Comparison of ENCODE assay signal across 22 mouse cellular contexts in genomic region chr10:41304961-41305455, GRCm38 (mm10). TPM values are rescaled to one million over a fixed set of nuclear protein-coding genes. Genes with fewer than 3 reads are reported as not detected.
DNase-seq lines count a peak whose midpoint lies in the region; ATAC-seq and TF ChIP-seq lines count a peak whose summit lies in the region.
"Had no signal": no experiment of that assay in that cellular context is flagged by ENCODE, and none has a peak within 500 bp of the region (broad histone marks: within the 10 kb centered on the region; RNA-seq: fewer than 3 reads in every experiment).

No protein-coding gene starts in this region.

- H3K4me1 ChIP-seq in cerebellum, adult 2 months (ENCODE audit: control insufficient read depth, insufficient read depth, low read length): no peaks in the 10 kb centered on the region; the same call in 1 of the 2 replicates
- peaks cover 11% of the 10 kb centered on the region for H3K4me1 ChIP-seq in forebrain, embryonic 13.5 days

- DNase-seq in cerebellum, adult 9-11 months: peak; percentile 49
- no peak for DNase-seq in cerebellum, adult 2 months
- DNase-seq in heart, adult 11 months: peak; percentile 91
- DNase-seq in heart, postnatal 36 days: no peak
- DNase-seq in ES-CJ7 (ENCODE audit: low read depth, low spot score): peak; percentile 32
- peak; percentile 52 for DNase-seq in skeletal muscle tissue, adult 2 months (ENCODE audit: low read depth, low spot score)
- DNase-seq: adrenal gland, postnatal 25 days; cerebellum, adult 11 months; cerebellum, adult 9-10 months; cerebellum, postnatal 36 days; forebrain, postnatal 0 days; kidney, adult 2 months had no signal

- ATAC-seq in forebrain, embryonic 13.5 days: no peak
- ATAC-seq: forebrain, postnatal 0 days; intestine, embryonic 16.5 days had no signal

- no peak overlapping the region for H3K4me2 ChIP-seq in forebrain, embryonic 13.5 days
- H3K4me2 ChIP-seq: heart, embryonic 12.5 days had no signal

- no peak overlapping the region for H3K9ac ChIP-seq in forebrain, embryonic 13.5 days
- H3K9ac ChIP-seq: embryonic facial prominence, embryonic 13.5 days; forebrain, embryonic 12.5 days; forebrain, postnatal 0 days; heart, embryonic 12.5 days; hindbrain, embryonic 15.5 days had no signal

- intact Hi-C loops in heart, postnatal 36 days (cut with DNase I): loop anchor here (5.0 to 10.0 kb wide), 5 partner anchors 150 to 502 kb away; partner anchors contain the start of genes Cdc40, Cep57l1, Sesn1 and Wasf1

- H3K9me3 ChIP-seq in forebrain, embryonic 13.5 days (replicated peaks): no peaks in the 10 kb centered on the region
- H3K9me3 ChIP-seq: embryonic facial prominence, embryonic 13.5 days; forebrain, embryonic 12.5 days; G1E; heart, embryonic 12.5 days; hindbrain, embryonic 15.5 days had no signal

- no peaks in the 10 kb centered on the region for H3K36me3 ChIP-seq in forebrain, embryonic 13.5 days (ENCODE audit: poor library complexity, severe bottlenecking)
- H3K36me3 ChIP-seq: embryonic facial prominence, embryonic 13.5 days; forebrain, embryonic 12.5 days; G1E; heart, embryonic 12.5 days; hindbrain, embryonic 15.5 days had no signal

- no peak for TF ChIP-seq CTCF in cerebellum, adult 2 months (IDR thresholded peaks at IDR 0.05; ENCODE audit: borderline replicate concordance, insufficient read depth, low read depth, low read length)

- WGBS in cerebellum, adult 2 months: 64% methylated on average over 9 of the region's 9 CpGs
- 83% methylated on average over 9 of the region's 9 CpGs for WGBS in forebrain, embryonic 13.5 days

- H3K27ac ChIP-seq in cerebellum, adult 2 months (ENCODE audit: insufficient read depth, low read length): no peak overlapping the region
- H3K27ac ChIP-seq in forebrain, embryonic 13.5 days: no peak overlapping the region
- H3K27ac ChIP-seq: embryonic facial prominence, embryonic 13.5 days; forebrain, embryonic 12.5 days; heart, adult 2 months; hindbrain, embryonic 15.5 days had no signal

- no peak for TF ChIP-seq POLR2A in cerebellum, adult 2 months (IDR thresholded peaks at IDR 0.05; ENCODE audit: borderline replicate concordance, insufficient read depth, low read length)

- no peaks in the 10 kb centered on the region for H3K27me3 ChIP-seq in cerebellum, adult 2 months (ENCODE audit: control insufficient read depth, insufficient read depth, low read length)
- H3K27me3 ChIP-seq in forebrain, embryonic 13.5 days: no peaks in the 10 kb centered on the region
- H3K27me3 ChIP-seq: embryonic facial prominence, embryonic 13.5 days; forebrain, embryonic 12.5 days; heart, embryonic 12.5 days; hindbrain, embryonic 15.5 days had no signal

- no peak overlapping the region for H3K4me3 ChIP-seq in cerebellum, adult 2 months (replicated peaks; ENCODE audit: insufficient read depth, low read depth, low read length)
- no peak overlapping the region for H3K4me3 ChIP-seq in forebrain, embryonic 13.5 days
- H3K4me3 ChIP-seq: embryonic facial prominence, embryonic 13.5 days; forebrain, embryonic 12.5 days; heart, adult 2 months; heart, embryonic 12.5 days had no signal

RNA-seq across cellular contexts. Expression of gene Ak9, which starts 1.2 kb away (rescaled TPM):
- polyA plus RNA-seq in cerebellum, adult 2 months (2012; rRNA removed): 0.07 and 0.08 TPM in 2 replicates
- total RNA-seq in heart, postnatal 36 days (2021): not detected
- polyA plus RNA-seq in forebrain, embryonic 13.5 days (2015; fragmentation: Nextera tagmentation; extraction: Ambion mirVana): 0.15 and 0.21 TPM in 2 replicates
- total RNA-seq: G1E; gastrocnemius, postnatal 36 days; heart, adult 2 months; heart, postnatal 25 days had no signal
- polyA plus RNA-seq: G1E had no signal

RNA-seq across cellular contexts. Expression of gene Fig4, which starts 1.9 kb away (rescaled TPM):
- polyA plus RNA-seq in cerebellum, adult 2 months (2012; rRNA removed): 19.3 and 21.1 TPM in 2 replicates
- total RNA-seq in heart, postnatal 36 days (2021): 10 to 100 TPM; 26.4 to 27.0 TPM
- 22.0 and 24.0 TPM in 2 replicates for polyA plus RNA-seq in forebrain, embryonic 13.5 days (2015; fragmentation: Nextera tagmentation; extraction: Ambion mirVana)

Comparison
In these comparisons a context has a peak if more than half of its experiments do, and no peak if none do; other contexts are left out.
1. DNase-seq: peak in cerebellum, adult 9-11 months (single experiment), heart, adult 11 months (single experiment), ES-CJ7 (single experiment) and skeletal muscle tissue, adult 2 months (single experiment); none in cerebellum, adult 2 months (0 of 2) and heart, postnatal 36 days (0 of 2).